In the genomic region with DNA sequence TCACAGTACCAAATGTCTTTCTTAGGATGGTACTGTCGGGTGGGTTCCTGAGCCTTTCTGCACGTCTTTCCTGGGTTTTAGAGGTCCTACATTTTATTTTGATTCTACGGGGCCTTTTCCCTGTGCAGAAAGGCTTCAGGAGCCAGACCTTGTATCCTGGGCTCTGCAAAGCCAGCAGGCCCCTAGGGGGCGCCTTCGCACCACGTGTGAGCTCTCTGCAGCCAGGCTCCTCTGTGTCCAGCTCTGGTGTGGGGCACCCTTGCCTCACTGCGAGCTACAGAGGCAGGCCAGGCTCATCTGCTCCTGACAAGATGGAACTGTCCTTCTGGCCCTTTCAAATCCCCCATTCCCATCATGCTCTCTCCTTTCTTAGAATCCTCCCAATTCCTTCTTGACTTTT, we compare ENCODE assay signal across 7 mouse cellular contexts. TPM values are rescaled to one million over a fixed set of nuclear protein-coding genes. Genes with fewer than 3 reads are reported as not detected.
DNase-seq lines count a peak whose midpoint lies in the region; ATAC-seq lines count a peak whose summit lies in the region.

No protein-coding gene starts in this region.

- H3K4me2 ChIP-seq in intestine, embryonic 16.5 days (ENCODE audit: low read depth, low read length): no peak overlapping the region
- no peak overlapping the region for H3K4me2 ChIP-seq in midbrain, embryonic 14.5 days (ENCODE audit: low read length)

- peak; percentile 96 for DNase-seq in adrenal gland, postnatal 10 days
- peak; percentile 81 for DNase-seq in embryo, embryonic 11.5 days (ENCODE audit: low read depth, low spot score)
- DNase-seq in gastrocnemius, postnatal 4 days (ENCODE audit: low spot score in 2 of 2): peak; percentile 85 to 89
- DNase-seq in left cerebral cortex, postnatal 14 days (ENCODE audit: low spot score in 2 of 2): peak; percentile 87 to 91
- DNase-seq in midbrain, embryonic 14.5 days: peak; percentile 93
- DNase-seq in spleen, adult 12 weeks (ENCODE audit: low spot score): peak; percentile 67

- no peaks in the 10 kb centered on the region for H3K36me3 ChIP-seq in intestine, embryonic 16.5 days (ENCODE audit: control insufficient read depth, insufficient read depth, low read length)
- H3K36me3 ChIP-seq in midbrain, embryonic 14.5 days (ENCODE audit: control insufficient read depth, insufficient read depth, low read length): no peaks in the 10 kb centered on the region

- H3K9ac ChIP-seq in intestine, embryonic 16.5 days (ENCODE audit: low read depth, low read length): no peak overlapping the region
- no peak overlapping the region for H3K9ac ChIP-seq in midbrain, embryonic 14.5 days (replicated peaks; ENCODE audit: low read length)

- no peak overlapping the region for H3K27ac ChIP-seq in intestine, embryonic 16.5 days (ENCODE audit: low read length)
- H3K27ac ChIP-seq in midbrain, embryonic 14.5 days (replicated peaks; ENCODE audit: low read depth, low read length): no peak overlapping the region

- H3K27me3 ChIP-seq in intestine, embryonic 16.5 days (replicated peaks; ENCODE audit: control insufficient read depth, insufficient read depth, low read length): no peaks in the 10 kb centered on the region
- H3K27me3 ChIP-seq in midbrain, embryonic 14.5 days (ENCODE audit: control insufficient read depth, insufficient read depth, low read length): no peaks in the 10 kb centered on the region

- no peak overlapping the region for H3K4me3 ChIP-seq in intestine, embryonic 16.5 days (ENCODE audit: low read length)
- H3K4me3 ChIP-seq in midbrain, embryonic 14.5 days (replicated peaks; ENCODE audit: low read depth, low read length): no peak overlapping the region

- H3K9me3 ChIP-seq in intestine, embryonic 16.5 days (ENCODE audit: control insufficient read depth, low read length): no peaks in the 10 kb centered on the region
- no peaks in the 10 kb centered on the region for H3K9me3 ChIP-seq in midbrain, embryonic 14.5 days (ENCODE audit: control insufficient read depth, low read length)

- H3K4me1 ChIP-seq in intestine, embryonic 16.5 days (ENCODE audit: control insufficient read depth, insufficient read depth, low read length): peaks cover 2% of the 10 kb centered on the region; the same call in 1 of the 2 replicates
- H3K4me1 ChIP-seq in midbrain, embryonic 14.5 days (ENCODE audit: control insufficient read depth, insufficient read depth, low read length): no peaks in the 10 kb centered on the region

- WGBS in intestine, embryonic 16.5 days: 16% methylated on average over 7 of the region's 7 CpGs
- 16% methylated on average over 7 of the region's 7 CpGs for WGBS in midbrain, embryonic 14.5 days

- intact Hi-C loops in left cerebral cortex, postnatal 14 days (cut with DNase I): loop anchor here (5.0 kb wide), 5 partner anchors 61 to 291 kb away; no protein-coding TSS in a partner anchor

- ATAC-seq in intestine, embryonic 16.5 days: peak; percentile 95
- no peak for ATAC-seq in midbrain, embryonic 14.5 days (ENCODE audit: low FRiP score, low TSS enrichment)

RNA-seq across cellular contexts. Expression of gene Usp3, which starts 53.3 kb away (rescaled TPM):
- 10 to 100 TPM; 35.3 to 48.5 TPM for total RNA-seq in adrenal gland, postnatal 10 days (2021)
- total RNA-seq in gastrocnemius, postnatal 4 days (2021): 10 to 100 TPM; 33.3 to 35.8 TPM
- polyA plus RNA-seq in intestine, embryonic 16.5 days (2015; fragmentation: Nextera tagmentation; extraction: Ambion mirVana): 75.5 and 79.1 TPM in 2 replicates
- total RNA-seq in left cerebral cortex, postnatal 14 days (2021): 10 to 100 TPM; 20.2 to 27.1 TPM
- 70.0 and 104 TPM in 2 replicates for polyA plus RNA-seq in midbrain, embryonic 14.5 days (2014; fragmentation: Nextera tagmentation; extraction: Ambion mirVana)
